Mouse (Mus musculus): ENCODE measurements at regions not wholly inside any gene's neighbourhood (a gene's known extent, or its start where the extent isn't known, plus 50 kb on each side); places are given as distances from the start of the nearest gene placed in this dataset.

GRCm38 (mm10) chr19:27683426-27683825 lies 253.8 kb upstream of the Pum3 start:
- TF ChIP-seq POU5F1 (IDR thresholded peaks at IDR 0.05; ENCODE audit: borderline replicate concordance, low read length) = no peak
- TF ChIP-seq CTCF (conservative IDR thresholded peaks at IDR 0.05; ENCODE audit: low read length) = peak; percentile 78
